Mouse (Mus musculus) adrenal gland, adult 18-20 months (tissue): ENCODE data around the gene Wwtr1. TPM values are rescaled to one million over a fixed set of nuclear protein-coding genes. Genes with fewer than 3 reads are reported as not detected.

Experiments used
- DNase-seq, 2 experiments: peaks; one replicate each; pipeline ENCODE4 v3.0.0; 2021 to 2022; ENCODE audit warnings: low spot score in 2 of 2
- total RNA-seq, 2 experiments: library from RNA; stranded (reverse); gene quantifications; 1 replicate in 1 of 2; 2 replicates in 1 of 2; pipeline ENCODE4 v1.2.3; 2021

Gene Wwtr1
- total RNA-seq, 2 experiments from 2014 or later: 31.5 to 36.7 TPM

DNA sequence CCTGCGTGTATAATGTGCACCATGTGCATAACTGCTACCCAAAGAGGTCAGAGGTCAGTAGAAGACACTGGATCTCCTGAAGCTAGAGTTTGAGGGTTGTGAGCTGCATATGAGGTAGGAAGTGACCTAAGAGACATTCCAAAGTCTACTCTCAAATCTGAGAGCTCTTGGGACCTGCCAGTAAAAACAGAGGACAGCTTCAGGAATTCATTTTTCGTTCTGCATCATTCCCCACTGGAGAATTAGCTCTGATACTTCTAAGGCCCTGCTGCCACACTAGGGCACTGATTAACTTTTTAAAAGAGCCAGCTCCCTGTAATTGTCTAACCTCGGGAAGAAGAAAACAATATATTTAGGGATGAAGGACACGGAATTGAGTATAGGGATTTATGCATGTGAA is 53.8 kb downstream of the Wwtr1 start:
- DNase-seq: no peak

GRCm38 (mm10) chr3:57519995-57520394 is 55.7 kb downstream of the Wwtr1 start:
- DNase-seq: no peak

- DNase-seq: no peak
Observed at GRCm38 (mm10) chr3:57516146-57516545, 59.6 kb downstream of the Wwtr1 start.

GRCm38 (mm10) chr3:57515044-57515443 is 60.7 kb downstream of the Wwtr1 start:
- no peak for DNase-seq

DNA sequence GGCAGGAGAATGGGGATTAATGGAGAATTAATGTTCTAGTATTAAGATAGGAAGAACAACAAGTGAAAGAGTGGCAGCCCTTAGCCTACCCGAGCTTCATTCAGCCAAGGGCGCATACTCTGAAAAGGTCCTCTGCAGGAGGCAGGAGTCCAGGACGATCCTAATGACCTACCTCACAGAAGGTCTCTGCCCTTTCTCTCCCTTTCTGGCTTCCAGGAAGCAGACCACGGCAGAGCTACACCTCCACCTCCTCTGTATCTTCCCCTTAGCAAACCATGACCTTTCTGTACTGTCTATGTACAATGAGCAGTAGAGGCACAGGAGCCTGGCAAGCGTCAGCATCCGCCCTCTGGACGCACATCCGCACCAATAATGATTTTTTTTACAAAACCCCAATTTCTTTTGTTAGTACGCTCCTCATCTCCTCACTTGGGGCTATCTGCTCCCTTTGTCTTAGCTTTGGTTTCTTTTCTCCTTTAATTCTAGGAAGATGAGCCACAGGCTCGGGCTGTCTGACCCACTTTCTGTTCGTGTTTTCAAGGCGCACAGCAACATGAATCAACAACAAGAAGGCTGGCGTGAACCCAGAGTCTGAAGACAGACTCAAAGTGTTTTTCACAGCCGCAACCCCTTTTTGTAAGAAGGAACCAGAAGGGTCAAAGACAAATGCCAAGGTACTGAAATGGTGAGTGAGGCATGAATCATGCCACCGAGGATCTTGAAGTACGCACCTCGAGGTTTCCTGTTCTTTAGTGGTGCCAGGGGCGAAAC is 63.7 kb downstream of the Wwtr1 start:
- peak in 1 of 2 experiments; percentile 38 for DNase-seq

DNA sequence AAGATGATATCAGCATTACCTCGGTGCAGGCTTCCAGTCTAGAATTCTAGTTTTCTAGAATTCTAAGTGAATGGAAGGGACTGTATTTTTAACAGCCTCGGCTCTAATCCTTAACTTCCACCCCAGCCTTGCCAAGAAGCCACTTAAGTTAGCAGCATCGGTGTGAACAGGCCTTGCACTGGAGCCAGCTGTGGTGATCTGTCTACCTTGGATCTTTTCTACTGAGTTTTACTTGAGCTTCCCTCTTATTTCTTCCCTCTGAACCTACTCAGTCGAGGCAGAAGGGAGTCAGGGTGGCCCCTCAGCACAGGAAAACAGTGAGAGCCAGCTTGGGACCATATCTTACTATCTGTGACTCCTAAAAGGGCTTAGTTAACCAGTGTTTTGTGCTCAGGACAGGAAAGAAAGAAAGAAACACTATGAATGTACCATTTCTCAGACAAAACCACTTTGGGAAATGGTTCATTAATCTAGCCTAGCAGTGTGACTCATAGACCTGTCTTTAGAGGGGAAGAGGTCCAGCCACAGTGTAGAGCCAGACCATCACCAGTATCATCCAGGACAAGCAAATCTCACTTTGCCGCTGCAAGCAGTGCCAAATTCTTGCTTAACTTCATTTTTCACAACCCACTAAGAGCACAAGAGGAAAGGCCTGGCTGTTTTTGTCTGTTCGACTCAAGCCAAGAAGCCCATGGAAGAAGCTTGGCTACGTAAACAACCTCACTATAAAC is 65.6 kb downstream of the Wwtr1 start:
- no peak for DNase-seq

DNA sequence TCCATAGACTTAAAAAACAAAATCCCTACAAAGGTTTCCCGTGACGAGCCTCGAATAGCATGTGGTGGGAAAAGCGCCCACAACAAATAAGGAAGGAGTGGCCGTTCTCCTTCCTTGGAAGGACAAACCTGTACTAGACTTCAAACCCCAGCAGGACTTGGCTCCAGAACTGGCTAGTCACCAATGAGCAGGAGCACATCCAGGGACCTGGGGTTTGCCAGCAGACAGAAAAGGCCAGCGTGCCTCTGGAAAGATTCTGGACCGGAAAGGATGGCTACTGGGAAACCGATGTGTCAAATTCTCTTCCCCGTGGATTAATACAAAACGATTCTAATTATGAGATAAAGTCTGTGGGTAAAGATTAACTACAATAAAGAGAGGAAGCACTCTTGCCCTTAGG is 69.7 kb downstream of the Wwtr1 start:
- DNase-seq: no peak

GRCm38 (mm10) chr3:57504756-57505155 is 71.0 kb downstream of the Wwtr1 start:
- no peak for DNase-seq

GRCm38 (mm10) chr3:57501596-57502220 is 74.0 kb downstream of the Wwtr1 start:
- no peak for DNase-seq

- DNase-seq: no peak
Observed at GRCm38 (mm10) chr3:57500846-57501245, 74.9 kb downstream of the Wwtr1 start.

- DNase-seq: no peak
Observed at GRCm38 (mm10) chr3:57497791-57498190, 77.9 kb downstream of the Wwtr1 start.

- DNase-seq: no peak
Observed at GRCm38 (mm10) chr3:57496428-57496827, 79.3 kb downstream of the Wwtr1 start.

DNA sequence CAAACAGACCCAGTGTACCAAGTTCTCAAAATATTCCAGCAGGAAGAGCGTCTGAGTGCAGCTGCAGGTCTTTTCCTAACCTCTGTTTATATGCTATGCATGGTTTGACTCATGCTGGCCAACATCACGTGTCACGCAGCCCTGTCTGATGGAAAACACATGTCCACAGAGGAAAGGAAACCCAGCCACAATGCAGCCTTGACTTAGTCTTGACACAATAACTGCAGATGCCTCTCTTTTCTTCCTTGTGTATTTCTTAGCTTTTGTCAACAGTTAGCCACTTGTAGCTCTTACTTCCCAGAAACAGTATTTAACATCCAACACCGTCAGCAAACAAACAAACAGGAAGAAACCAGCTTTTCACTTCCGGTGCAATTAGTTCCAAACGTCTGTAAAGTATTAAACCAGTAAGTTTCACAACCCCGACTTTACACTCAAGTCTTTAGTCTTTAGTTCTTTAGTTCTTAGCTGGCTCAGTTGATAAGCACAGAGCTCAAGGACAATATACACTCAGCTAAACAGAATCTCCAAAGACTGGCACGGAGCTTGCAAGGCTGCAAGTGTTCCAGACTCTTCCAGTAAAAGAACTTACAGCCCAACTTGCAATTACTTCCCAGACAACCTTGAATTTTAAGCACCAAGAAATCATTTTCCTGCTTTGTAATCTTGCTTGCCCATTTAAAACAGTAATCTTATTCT is 88.1 kb downstream of the Wwtr1 start:
- DNase-seq: no peak

DNA sequence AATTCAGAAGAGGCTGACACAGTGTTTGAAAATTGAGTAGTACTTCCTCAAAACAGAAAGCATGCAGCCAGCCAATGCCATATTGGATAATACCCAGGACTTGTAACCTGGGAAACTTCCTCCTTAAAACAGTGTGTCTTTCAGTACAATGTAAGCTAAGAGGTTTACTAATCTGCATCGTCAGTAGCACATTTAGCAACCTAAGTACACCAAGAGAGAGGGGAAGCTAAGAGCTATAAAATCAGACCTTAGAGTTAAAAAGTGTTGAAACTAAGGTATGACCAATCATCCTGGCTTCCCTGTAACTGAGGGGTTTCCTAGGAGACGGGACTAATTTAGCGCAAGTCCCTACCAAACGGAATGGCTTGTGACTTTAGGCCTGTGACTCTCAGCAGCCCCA is 89.6 kb downstream of the Wwtr1 start:
- no peak for DNase-seq

GRCm38 (mm10) chr3:57481981-57482380 is 93.7 kb downstream of the Wwtr1 start:
- no peak for DNase-seq

GRCm38 (mm10) chr3:57480640-57481039 is 95.1 kb downstream of the Wwtr1 start:
- DNase-seq: no peak

DNA sequence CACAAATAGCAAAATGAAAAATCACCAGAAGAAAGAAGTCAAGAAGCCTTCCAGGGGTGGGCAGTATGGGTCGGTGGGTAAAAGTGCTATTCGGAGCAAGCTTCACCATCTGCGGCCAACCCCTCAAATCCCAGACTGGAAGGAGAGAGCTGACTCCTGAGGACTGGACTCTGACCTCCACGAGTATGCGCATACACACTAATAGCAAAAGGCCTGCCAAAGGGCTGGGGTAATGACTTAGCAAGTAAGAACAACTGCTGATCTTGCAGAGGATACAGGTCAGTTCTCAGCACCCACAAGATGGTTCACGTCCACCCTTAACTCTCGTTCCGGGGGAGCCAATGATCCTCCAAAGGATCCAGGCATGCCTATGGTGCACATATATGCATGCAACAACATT is 101.3 kb downstream of the Wwtr1 start:
- DNase-seq: no peak

GRCm38 (mm10) chr3:57472407-57472806 is 103.3 kb downstream of the Wwtr1 start:
- no peak for DNase-seq

- peak; percentile 26 to 32 for DNase-seq
Observed at GRCm38 (mm10) chr3:57470981-57471601, 104.6 kb downstream of the Wwtr1 start.

GRCm38 (mm10) chr3:57470326-57470725 is 105.4 kb downstream of the Wwtr1 start:
- DNase-seq: peak; percentile 36 to 46

- no peak for DNase-seq
Observed at GRCm38 (mm10) chr3:57469325-57469724, 106.4 kb downstream of the Wwtr1 start.
